Mouse (Mus musculus): ENCODE measurements around the gene Fkbp5. TPM values are rescaled to one million over a fixed set of nuclear protein-coding genes. Genes with fewer than 3 reads are reported as not detected.

Fkbp5 gene
- polyA plus RNA-seq, 1 experiment from 2014 or later = 32.6 TPM

DNA sequence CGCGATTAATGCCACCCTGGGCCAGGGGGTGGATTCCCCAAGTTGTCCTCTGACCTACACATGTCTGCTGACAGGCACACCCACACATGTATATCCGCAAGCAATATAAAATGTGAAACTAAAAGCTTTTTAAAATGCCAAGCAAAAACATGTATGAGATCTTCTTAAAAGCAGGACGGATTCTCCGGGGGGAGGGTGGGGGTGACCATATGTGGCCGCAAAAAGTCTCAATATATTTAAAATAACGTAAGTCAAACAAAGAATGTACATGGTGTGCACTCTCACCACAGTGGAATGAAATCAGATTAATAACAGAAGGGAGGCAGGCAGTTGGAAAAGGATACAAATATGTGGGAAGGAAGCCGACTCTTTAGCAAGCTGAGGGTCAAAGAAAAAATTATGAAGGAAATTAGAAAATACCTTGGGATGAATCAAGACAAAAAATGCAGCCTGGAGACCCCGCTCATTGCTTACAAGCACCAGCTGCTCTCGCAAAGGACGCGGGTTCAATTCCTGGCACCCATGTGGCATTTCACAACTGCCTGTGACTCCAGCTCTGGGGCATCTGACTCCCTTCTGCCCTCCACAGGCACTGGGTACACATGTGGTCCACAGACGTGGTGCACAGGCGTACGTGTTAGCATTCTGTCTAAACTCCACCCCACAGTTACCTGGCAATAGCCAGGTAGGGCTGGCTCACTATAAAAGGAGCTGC is 123.1 kb downstream of the Fkbp5 start:
- Histone ChIP-seq H3K9me3 (replicated peaks) (no peaks in the 10 kb centered on the region), H3K36me3 (peaks cover 13% of the 10 kb centered on the region), H3K4me2 (replicated peaks) (no peak overlapping the region), H3K9ac (no peak overlapping the region), H3K4me1 (peaks cover 6% of the 10 kb centered on the region), H3K27ac (no peak overlapping the region), H3K27me3 (no peaks in the 10 kb centered on the region), H3K4me3 (no peak overlapping the region)
- WGBS = 80% methylated on average over 15 of the region's 15 CpGs
- no peak for ATAC-seq (ENCODE audit: low FRiP score)

DNA sequence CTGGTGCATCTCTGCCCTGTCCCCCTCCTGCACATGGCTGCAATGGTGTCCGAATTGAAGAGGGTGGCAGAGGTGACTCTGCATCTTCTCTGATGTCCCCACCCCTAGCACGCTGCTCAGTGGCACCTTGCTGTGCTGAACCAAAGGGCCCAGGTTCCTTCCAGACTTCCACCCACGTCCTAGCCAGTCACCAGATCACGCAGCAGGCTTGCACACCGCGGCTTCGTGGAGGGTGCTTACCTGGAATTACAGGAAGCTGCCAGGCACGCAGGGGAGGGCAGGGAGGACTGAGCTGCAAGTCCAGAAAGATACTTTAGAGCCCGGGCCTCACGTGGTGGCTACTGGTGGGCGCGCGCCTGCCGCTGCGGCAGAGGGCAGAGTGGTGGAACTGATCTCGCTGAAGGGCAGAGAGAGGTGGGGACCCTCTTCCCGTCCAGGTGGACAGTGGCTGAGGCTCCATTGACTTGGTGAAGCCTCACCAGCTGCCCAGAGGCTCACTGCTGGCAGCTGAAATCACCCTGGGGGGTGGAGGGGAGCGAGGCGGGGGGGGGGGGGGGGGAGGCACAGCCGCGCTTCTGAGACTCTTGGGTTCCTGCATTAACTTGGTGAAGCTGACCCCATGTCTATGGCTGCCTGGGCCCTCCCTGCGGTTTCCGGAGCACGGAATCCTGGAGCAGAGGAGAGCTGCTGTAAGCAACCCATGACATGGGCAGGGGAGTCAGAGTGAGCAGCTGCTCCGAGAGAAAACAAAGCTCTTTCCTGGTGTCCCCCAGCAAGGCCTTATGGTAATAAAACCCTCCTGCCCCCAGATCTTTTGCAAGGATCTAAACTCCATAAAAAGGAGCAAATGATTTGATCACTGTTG is 125.5 kb downstream of the Fkbp5 start:
- H3K36me3 ChIP-seq = no peaks in the 10 kb centered on the region
- no peak for ATAC-seq (ENCODE audit: low FRiP score)
- H3K9me3 ChIP-seq (replicated peaks) = no peaks in the 10 kb centered on the region
- H3K9ac ChIP-seq = no peak overlapping the region
- no peak overlapping the region for H3K4me3 ChIP-seq
- H3K27me3 ChIP-seq = peaks cover 14% of the 10 kb centered on the region
- peak overlapping the region; percentile 21 for H3K4me2 ChIP-seq (replicated peaks)
- H3K27ac ChIP-seq = no peak overlapping the region
- peaks cover 6% of the 10 kb centered on the region for H3K4me1 ChIP-seq
- 7% methylated on average over 24 of the region's 25 CpGs for WGBS

DNA sequence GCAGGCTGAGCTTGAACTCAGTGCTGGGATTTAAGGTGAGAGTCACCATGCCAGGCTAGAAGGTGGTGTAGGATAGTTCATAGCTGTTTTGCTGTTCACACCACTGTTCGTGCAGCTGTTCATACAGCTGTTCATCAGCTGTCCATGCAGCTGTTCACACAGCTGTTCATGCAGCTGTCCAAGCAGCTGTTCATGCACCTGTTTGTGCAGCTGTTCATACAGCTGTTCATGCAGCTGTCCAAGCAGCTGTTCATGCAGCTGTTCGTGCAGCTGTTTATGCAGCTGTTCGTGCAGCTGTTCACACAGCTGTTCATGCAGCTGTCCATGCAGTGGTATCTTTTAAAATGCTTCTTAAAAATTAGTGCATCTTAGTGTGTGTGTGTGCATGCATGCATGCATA is 128.8 kb downstream of the Fkbp5 start:
- H3K9ac ChIP-seq = no peak overlapping the region
- H3K9me3 ChIP-seq (replicated peaks) = no peaks in the 10 kb centered on the region
- H3K4me1 ChIP-seq = peaks cover 11% of the 10 kb centered on the region
- no peak for ATAC-seq (ENCODE audit: low FRiP score)
- H3K4me3 ChIP-seq = no peak overlapping the region
- H3K27ac ChIP-seq = no peak overlapping the region
- H3K4me2 ChIP-seq (replicated peaks) = no peak overlapping the region
- WGBS = 85% methylated on average over 3 of the region's 3 CpGs
- no peaks in the 10 kb centered on the region for H3K36me3 ChIP-seq
- peaks cover 20% of the 10 kb centered on the region for H3K27me3 ChIP-seq

DNA sequence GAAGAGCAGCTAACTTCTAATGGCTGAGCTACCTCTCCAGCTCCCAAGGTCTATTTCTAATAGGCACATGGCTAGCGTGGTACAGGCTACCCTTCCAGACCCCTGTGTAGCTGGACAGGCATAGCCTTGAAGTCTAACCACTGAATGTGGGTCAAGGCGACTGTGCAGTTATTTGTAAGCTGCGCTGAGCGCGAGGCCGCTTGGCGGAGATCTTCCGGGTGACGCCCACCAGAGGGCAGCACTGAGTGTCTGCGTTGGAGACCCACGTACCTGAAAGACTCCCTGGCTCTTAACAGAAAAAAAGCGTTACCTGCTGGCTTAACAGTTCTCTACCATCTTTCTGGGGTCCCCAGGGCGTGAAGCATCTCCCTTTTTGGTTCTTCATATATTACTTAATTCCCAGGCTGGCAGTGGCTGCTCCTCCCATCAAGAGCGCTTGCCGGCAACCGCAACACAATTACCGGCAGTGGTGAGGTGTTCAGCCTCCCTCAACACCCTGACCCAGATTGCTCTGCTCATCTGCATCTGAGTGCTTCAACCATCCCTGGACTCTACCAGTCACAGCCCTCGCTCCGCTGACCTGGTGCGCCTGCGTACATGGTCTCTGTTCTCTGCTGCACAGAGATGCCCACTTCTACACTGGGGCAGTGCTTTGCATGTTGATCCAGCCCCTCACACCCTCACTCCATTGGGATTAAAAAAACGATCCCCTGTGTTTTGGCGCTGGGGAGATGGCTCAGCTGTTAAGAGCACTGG is 131.0 kb downstream of the Fkbp5 start:
- no peaks in the 10 kb centered on the region for H3K9me3 ChIP-seq (replicated peaks)
- 6% methylated on average over 23 of the region's 23 CpGs for WGBS
- no peak overlapping the region for H3K9ac ChIP-seq
- H3K4me3 ChIP-seq = 0 out of 2 replicates have a peak overlapping the region, but pooled peaks have one; percentile 0
- peaks cover 20% of the 10 kb centered on the region for H3K27me3 ChIP-seq
- peak overlapping the region; percentile 37 for H3K4me2 ChIP-seq (replicated peaks)
- H3K4me1 ChIP-seq = peaks cover 5% of the 10 kb centered on the region; the same call in 1 of the 2 replicates
- no peaks in the 10 kb centered on the region for H3K36me3 ChIP-seq
- no peak overlapping the region for H3K27ac ChIP-seq
- ATAC-seq (ENCODE audit: low FRiP score) = no peak

DNA sequence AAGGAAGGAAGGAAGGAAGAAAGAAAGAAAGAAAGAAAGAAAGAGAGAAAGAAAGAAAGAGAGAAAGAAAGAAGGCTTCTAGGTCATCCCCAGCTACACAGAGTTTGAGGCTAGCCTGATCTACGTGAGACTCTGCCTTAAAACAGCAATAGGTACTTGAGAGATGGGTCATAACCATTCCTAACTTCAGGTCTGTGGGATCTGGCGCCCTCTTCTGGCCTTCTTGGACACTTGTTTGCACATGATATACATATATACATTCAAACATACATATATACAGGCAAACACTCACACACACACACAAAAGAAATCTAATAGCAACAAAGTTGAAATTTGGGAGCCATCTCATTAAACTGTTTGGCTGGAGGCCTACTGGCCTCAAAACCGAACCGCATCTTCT is 133.0 kb downstream of the Fkbp5 start:
- Histone ChIP-seq H3K27me3 (peaks cover 20% of the 10 kb centered on the region), H3K4me3 (no peak overlapping the region), H3K4me1 (peaks cover 8% of the 10 kb centered on the region; the same call in 1 of the 2 replicates), H3K4me2 (replicated peaks) (no peak overlapping the region), H3K36me3 (no peaks in the 10 kb centered on the region), H3K27ac (no peak overlapping the region), H3K9ac (no peak overlapping the region), H3K9me3 (replicated peaks) (no peaks in the 10 kb centered on the region)
- WGBS = 61% methylated on average over 4 of the region's 4 CpGs
- no peak for ATAC-seq (ENCODE audit: low FRiP score)

DNA sequence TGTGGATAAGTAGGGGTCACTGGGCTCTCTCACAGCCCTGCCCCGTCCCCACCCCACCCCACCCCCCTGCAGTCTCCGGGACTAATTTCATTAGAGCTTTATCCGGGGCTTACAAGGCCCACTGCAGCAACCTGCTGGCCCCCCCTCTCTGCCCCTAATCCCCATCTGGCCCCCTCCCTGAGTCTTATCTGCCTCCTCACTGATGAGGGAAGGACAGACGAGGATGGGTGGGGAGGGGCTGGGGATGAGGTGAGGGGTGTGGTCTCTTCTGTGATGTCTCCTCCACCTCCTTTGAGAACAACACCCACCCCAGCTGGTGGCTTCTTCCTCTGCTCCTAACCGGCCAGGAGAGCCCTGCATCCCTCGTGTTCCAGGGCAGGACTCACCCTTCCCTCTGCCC is 137.1 kb downstream of the Fkbp5 start:
- Histone ChIP-seq H3K9me3 (replicated peaks) (no peaks in the 10 kb centered on the region), H3K4me2 (replicated peaks) (no peak overlapping the region), H3K9ac (no peak overlapping the region), H3K4me1 (peaks cover 6% of the 10 kb centered on the region; the same call in 1 of the 2 replicates), H3K36me3 (no peaks in the 10 kb centered on the region), H3K27ac (no peak overlapping the region), H3K4me3 (no peak overlapping the region), H3K27me3 (peaks cover 12% of the 10 kb centered on the region)
- no peak for ATAC-seq (ENCODE audit: low FRiP score)
- 12% methylated on average over 6 of the region's 6 CpGs for WGBS

DNA sequence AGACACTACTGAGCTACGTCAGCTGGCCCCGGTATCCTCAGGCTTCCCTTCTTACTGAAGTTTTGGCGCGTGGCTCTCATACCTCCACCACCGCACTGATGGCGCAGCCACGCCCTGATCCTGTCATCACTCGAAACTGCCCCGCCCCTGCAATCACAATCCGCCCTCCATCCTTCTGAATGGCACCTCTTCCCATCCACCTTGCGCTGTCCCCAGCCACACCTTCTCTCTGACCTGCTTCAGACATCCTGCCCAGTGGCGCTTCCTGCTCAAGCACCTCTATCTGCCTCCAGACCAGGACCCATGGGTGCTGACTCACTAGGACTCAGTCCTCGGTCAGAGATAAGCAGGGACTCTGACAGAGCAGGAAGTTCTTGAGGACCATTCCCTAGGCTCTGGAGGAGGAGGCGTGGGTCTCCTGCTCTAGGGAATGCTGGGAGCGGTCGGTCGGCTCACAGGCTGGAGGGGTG is 141.7 kb downstream of the Fkbp5 start:
- Histone ChIP-seq H3K27ac (no peak overlapping the region), H3K4me3 (no peak overlapping the region), H3K36me3 (no peaks in the 10 kb centered on the region), H3K9me3 (replicated peaks) (no peaks in the 10 kb centered on the region), H3K4me1 (peaks cover 8% of the 10 kb centered on the region; the same call in 1 of the 2 replicates), H3K4me2 (replicated peaks) (no peak overlapping the region), H3K27me3 (peaks cover 38% of the 10 kb centered on the region), H3K9ac (no peak overlapping the region)
- 14% methylated on average over 17 of the region's 17 CpGs for WGBS
- ATAC-seq (ENCODE audit: low FRiP score) = no peak

DNA sequence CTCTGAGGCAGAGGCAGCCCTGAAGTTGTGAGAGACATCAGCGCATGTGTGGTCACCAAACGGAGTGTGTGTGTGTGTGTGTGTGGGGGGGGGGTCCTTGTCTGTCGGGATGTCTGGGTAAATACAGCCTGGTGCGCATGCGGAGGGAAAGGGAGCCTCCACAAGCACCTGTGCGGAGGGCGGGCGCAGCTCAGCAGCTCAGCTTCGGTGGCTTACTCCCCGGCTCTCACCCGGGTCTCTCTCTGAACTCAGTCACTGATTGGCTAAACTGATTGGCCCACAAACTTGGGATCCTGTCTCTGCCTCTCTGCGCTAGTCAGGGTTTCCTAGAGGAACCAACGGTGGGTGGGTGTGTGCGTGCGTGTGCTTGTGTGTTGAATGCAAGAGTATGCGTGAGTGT is 142.8 kb downstream of the Fkbp5 start:
- Histone ChIP-seq H3K4me2 (replicated peaks) (no peak overlapping the region), H3K27me3 (peaks cover 38% of the 10 kb centered on the region), H3K27ac (no peak overlapping the region), H3K36me3 (no peaks in the 10 kb centered on the region), H3K9ac (no peak overlapping the region; the same call in 1 of the 2 replicates), H3K4me1 (peaks cover 5% of the 10 kb centered on the region; the same call in 1 of the 2 replicates), H3K4me3 (no peak overlapping the region), H3K9me3 (replicated peaks) (no peaks in the 10 kb centered on the region)
- 16% methylated on average over 15 of the region's 16 CpGs for WGBS
- ATAC-seq (ENCODE audit: low FRiP score) = no peak

DNA sequence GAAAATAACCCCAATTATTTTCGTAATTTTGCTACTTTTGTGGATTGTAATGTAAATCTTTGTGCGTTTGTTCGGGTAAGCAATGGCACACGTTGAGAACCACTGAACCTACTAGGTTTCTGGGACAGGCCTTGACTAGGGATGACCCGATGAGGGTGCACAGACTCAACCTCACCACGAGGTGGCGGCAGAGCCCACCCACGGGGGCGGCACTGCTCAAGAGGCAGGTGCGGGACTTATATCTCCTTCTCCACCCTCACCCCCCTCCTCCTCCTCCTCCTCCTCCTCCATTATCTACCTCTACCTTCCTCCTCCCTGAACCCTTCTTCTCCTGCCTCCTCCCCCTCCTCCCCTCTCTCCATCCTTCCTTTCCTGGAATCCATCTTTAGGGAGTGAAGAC is 143.5 kb downstream of the Fkbp5 start:
- no peak overlapping the region for H3K4me2 ChIP-seq (replicated peaks)
- no peak overlapping the region for H3K27ac ChIP-seq
- no peak overlapping the region for H3K9ac ChIP-seq
- no peaks in the 10 kb centered on the region for H3K36me3 ChIP-seq
- ATAC-seq (ENCODE audit: low FRiP score) = no peak
- no peaks in the 10 kb centered on the region for H3K9me3 ChIP-seq (replicated peaks)
- H3K4me1 ChIP-seq = peaks cover 5% of the 10 kb centered on the region; the same call in 1 of the 2 replicates
- 16% methylated on average over 9 of the region's 10 CpGs for WGBS
- no peak overlapping the region for H3K4me3 ChIP-seq
- peaks cover 38% of the 10 kb centered on the region for H3K27me3 ChIP-seq

DNA sequence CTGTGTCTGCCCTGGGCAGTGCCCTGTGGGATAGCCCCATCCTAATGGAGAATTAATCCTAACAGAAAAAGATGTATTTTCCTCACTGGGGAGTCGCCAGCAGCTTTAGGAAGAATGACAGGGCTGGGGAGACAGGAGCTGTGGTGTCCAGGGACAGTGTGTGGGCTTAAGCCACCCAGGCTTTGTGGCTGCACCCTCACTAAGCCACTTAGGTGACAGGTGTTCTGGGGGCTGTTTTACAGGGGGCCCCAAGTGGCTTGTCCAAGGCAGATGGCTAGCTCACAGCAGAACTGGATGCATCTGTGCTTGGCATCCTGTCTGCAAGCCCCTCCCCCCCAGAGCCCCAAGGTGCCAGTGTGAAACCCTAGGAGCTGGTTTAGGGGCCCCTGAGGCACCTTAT is 145.4 kb downstream of the Fkbp5 start:
- ATAC-seq (ENCODE audit: low FRiP score) = no peak
- Histone ChIP-seq H3K4me1 (peaks cover 5% of the 10 kb centered on the region; the same call in 1 of the 2 replicates), H3K4me3 (no peak overlapping the region), H3K36me3 (no peaks in the 10 kb centered on the region), H3K9ac (no peak overlapping the region), H3K27me3 (peaks cover 42% of the 10 kb centered on the region), H3K9me3 (replicated peaks) (no peaks in the 10 kb centered on the region), H3K27ac (no peak overlapping the region), H3K4me2 (replicated peaks) (no peak overlapping the region)
- 61% methylated on average over 1 of the region's 1 CpGs for WGBS

DNA sequence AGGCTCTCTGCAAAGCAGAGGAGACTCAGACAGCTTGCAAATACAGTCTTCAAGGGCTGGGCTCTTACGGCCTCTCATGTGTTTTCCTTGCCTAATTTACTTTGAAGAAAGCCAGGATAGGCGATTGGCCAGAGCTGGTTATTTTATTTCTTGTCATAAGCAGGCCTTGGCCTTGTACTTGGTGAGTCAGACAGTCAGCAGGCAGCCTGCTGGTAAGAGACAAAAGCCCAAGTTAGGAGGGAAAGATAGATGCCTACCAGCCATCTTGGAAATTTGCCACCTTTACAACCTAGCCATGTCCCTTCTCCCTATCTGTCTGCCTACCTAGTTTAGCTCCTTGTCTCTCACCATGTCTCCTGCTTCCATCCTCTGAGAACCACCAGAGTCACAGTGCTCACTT is 146.0 kb downstream of the Fkbp5 start:
- Histone ChIP-seq H3K4me3 (no peak overlapping the region), H3K27me3 (peaks cover 40% of the 10 kb centered on the region), H3K36me3 (no peaks in the 10 kb centered on the region), H3K27ac (no peak overlapping the region), H3K9me3 (replicated peaks) (no peaks in the 10 kb centered on the region), H3K9ac (no peak overlapping the region), H3K4me1 (peaks cover 5% of the 10 kb centered on the region; the same call in 1 of the 2 replicates), H3K4me2 (replicated peaks) (no peak overlapping the region)
- ATAC-seq (ENCODE audit: low FRiP score) = no peak
- 79% methylated on average over 2 of the region's 2 CpGs for WGBS

DNA sequence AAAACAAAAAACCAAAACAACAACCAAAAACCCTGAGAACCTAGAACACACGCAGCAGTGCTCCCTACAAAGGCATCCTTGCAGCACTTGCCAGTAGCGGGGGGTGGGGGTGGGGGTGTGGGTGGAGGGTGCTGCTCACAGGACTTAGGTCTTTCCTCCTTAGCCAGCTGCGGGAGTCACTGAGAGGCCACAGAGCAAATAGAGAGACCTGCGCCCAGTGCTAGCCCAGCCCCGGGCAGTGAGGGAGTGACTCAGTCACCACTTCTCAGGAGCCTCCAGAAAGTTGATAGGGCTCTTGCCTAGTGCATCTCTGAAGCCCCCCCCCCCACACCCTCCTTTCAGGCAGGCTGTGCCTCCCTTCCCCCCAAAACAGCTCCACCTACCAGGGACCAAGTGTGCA is 148.3 kb downstream of the Fkbp5 start:
- H3K27me3 ChIP-seq = peaks cover 38% of the 10 kb centered on the region
- no peaks in the 10 kb centered on the region for H3K36me3 ChIP-seq
- no peak for ATAC-seq (ENCODE audit: low FRiP score)
- no peaks in the 10 kb centered on the region for H3K9me3 ChIP-seq (replicated peaks)
- H3K9ac ChIP-seq = no peak overlapping the region
- WGBS = 70% methylated on average over 5 of the region's 5 CpGs
- H3K4me2 ChIP-seq (replicated peaks) = no peak overlapping the region
- no peak overlapping the region for H3K27ac ChIP-seq
- H3K4me1 ChIP-seq = peaks cover 5% of the 10 kb centered on the region
- no peak overlapping the region for H3K4me3 ChIP-seq
